Mouse (Mus musculus) layer of hippocampus, adult 2 months (tissue): ENCODE data around the gene Gm5460. TPM values are rescaled to one million over a fixed set of nuclear protein-coding genes. Genes with fewer than 3 reads are reported as not detected.

Experiments used
- DNase-seq, 2 experiments: peaks; one replicate each; pipeline ENCODE4 v3.0.0; 2022; ENCODE audit warnings: low spot score in 2 of 2
- H3K27ac ChIP-seq: fragments of 200-600 bp; 2 replicates; pipeline ENCODE4 v1.8.1; 2022
- H3K4me3 ChIP-seq: fragments of 200-600 bp; 2 replicates; pipeline ENCODE4 v1.8.1; 2022; ENCODE audit warnings: mild to moderate bottlenecking
- CTCF ChIP-seq: fragments of 200-600 bp; conservative IDR thresholded peaks from 2 replicates; pipeline ENCODE4 v1.8.1; 2022; ENCODE audit warnings: antibody characterized with exemption, mild to moderate bottlenecking, moderate library complexity
- total RNA-seq, 2 experiments: library from RNA; stranded (reverse); gene quantifications; 2 replicates each; pipeline ENCODE4 v1.2.3; 2021

The Gm5460 gene
- total RNA-seq, 2 experiments from 2014 or later, result not detected

- H3K4me3 ChIP-seq, result no peak overlapping the region
These were observed 380 bp downstream of the Gm5460 start for GRCm38 (mm10) chr14:34016938-34017337.

GRCm38 (mm10) chr14:34026710-34027109, 10.2 kb downstream of the Gm5460 start:
- no peak for TF ChIP-seq CTCF
- no peak for DNase-seq
- Histone ChIP-seq H3K27ac (no peak overlapping the region), H3K4me3 (no peak overlapping the region)

More at GRCm38 (mm10) chr14:34016938-34017337, 380 bp downstream of the Gm5460 start:
- DNase-seq, result no peak
- peak; percentile 51 for TF ChIP-seq CTCF
- H3K27ac ChIP-seq, result no peak overlapping the region

DNA sequence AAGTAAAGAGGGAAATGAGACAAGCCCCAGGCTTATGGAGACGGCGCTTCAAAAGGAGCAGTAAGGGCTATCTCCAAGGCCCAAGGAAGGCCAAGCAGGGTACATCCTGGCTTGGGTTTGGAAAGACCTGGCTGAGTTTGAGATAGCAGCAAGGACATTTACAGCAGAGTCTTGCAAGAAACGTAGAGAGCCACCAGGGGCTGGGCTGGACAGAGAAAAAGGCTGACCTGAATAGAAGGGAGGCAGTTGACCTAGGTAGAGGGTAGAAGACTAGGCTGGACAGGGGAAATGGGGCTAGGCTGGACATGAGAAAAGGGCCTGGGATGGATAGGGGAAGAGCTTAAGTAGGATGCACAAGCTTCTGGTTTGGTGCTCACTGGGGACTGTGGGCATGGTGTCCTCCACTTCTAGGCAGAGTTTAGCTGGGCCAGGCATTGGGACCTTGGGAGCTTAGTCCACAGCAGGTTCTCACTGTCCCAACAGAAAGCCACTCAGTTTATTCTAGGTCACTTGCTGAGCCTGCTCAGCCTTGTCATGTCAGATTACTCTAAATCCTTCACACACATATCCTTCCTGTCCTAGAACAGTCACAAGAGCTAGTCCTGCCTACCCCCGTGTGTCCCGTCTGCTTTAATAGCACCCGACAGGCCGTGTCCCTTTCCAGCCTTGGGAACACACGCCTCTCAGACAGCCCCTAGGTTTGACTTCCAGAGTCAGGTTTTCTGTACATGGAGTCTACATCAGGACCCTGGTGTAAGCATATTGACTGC, 17.5 kb downstream of the Gm5460 start:
- no peak overlapping the region for H3K4me3 ChIP-seq
- DNase-seq, result no peak
- no peak for TF ChIP-seq CTCF
- no peak overlapping the region for H3K27ac ChIP-seq

- no peak for TF ChIP-seq CTCF
- no peak for DNase-seq
- no peak overlapping the region for H3K4me3 ChIP-seq
- H3K27ac ChIP-seq, result no peak overlapping the region
These were observed 24.7 kb downstream of the Gm5460 start for GRCm38 (mm10) chr14:34041241-34041640.

DNA sequence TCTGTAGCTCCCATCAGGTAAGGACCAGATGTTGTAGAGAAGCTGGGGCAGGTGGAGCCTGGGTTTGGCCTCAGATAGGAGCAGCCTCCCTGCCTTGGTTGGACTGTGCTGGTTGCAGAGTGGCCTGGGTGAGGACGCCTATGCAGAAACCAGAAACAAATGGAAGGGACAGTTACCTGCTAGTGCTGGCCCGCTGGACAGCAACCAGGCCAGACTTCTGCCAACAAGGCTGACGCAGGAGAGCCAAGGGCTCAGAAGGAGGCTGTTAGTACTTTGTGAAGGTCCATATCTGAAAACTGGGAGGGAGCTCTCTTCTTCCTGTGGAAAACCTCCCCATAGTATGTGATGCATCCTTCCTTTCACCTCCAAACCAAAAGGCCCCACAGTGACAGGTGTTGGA, 26.8 kb downstream of the Gm5460 start:
- Histone ChIP-seq H3K4me3 (no peak overlapping the region), H3K27ac (no peak overlapping the region)
- TF ChIP-seq CTCF, result no peak
- DNase-seq, result no peak

DNA sequence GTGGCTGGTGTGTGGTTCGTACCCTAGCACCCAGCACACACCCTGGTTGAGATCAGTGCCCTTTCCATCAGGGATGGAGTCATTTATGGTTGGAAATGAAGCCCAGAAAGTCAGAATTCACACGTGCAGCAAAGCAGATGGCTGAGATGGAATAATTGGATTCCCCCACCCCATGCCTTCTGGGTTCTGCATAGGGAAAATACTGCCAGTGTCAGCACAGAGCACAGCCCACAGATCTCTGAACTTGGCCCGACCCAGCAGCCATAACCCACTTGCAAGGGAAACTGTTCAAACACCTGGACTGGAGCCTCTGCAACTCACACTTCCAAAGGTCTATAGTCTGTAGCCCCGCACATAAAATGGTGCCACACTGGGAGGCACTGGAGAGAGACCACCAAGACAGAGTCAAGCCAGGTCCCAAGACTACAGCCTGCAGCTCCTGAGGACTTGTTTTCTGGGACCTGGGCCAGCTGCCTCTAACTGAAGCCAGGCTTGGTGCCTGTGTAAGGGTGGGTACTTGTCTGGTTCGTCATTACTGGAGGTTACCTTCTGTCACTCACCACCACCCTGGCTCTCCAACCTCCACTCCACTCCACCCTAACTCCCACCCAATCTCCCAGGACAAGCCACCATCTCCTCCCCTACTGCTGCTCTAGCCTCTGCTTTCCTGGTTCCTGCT, 33.7 kb downstream of the Gm5460 start:
- H3K4me3 ChIP-seq, result no peak overlapping the region
- no peak for TF ChIP-seq CTCF
- H3K27ac ChIP-seq, result no peak overlapping the region
- peak in 1 of 2 experiments; percentile 14 for DNase-seq

- Histone ChIP-seq H3K4me3 (no peak within 1 kb of the TSS), H3K27ac (no peak within 1 kb of the TSS)
- TF ChIP-seq CTCF, result no peak
- no peak for DNase-seq
These were observed 36.0 kb downstream of the Gm5460 start, which contains the start of gene Antxrl for GRCm38 (mm10) chr14:34052516-34052915. TSS of gene Antxrl (plus strand) at chr14:34052707.

DNA sequence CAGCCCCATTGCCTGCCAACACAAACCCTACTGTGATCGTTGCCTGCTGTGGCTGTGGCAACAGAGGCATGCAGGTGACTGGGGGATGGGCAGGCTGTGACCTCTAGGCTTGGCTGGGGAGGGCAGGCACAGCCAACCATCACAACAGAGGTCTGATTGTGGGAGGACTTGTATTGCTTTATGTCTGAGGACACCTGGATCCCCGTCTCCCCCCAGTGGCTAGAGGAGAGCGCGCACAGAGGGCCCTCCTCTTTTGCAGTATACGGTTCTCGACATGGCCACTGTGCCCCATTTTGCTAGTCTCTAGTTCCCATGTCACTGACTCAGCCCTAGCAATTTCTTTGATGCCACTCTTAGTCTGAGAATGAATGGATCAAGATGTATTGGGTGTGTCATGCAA, 55.1 kb downstream of the Gm5460 start:
- no peak overlapping the region for H3K27ac ChIP-seq
- H3K4me3 ChIP-seq, result no peak overlapping the region
- no peak for DNase-seq
- peak; percentile 28; the same call in 1 of the 2 replicates for TF ChIP-seq CTCF

- no peak for DNase-seq
- H3K27ac ChIP-seq, result no peak overlapping the region
- no peak for TF ChIP-seq CTCF
These were observed 58.8 kb downstream of the Gm5460 start for GRCm38 (mm10) chr14:34075346-34075745.

DNA sequence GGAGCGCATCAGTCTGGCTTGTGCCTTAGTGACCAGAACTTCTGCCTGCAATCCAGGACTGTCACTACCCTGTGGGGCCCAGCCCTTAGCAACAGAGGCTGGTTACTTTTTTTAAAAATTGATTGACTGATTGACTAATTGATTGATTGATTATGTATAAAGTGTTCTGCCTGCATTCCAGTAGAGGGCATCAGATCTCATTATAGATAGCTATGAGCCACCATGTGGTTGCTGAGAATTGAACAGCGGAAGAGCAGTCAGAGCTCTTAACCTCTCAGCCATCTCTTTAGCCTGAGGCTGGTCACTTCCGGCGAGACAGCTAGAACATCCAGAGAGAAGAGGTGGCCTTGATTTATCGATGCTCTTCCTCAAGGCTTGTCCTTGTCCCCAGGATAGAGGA, 60.7 kb downstream of the Gm5460 start:
- H3K27ac ChIP-seq, result no peak overlapping the region
- no peak for DNase-seq
- TF ChIP-seq CTCF, result peak; percentile 73
- H3K4me3 ChIP-seq, result no peak overlapping the region

More at GRCm38 (mm10) chr14:34075346-34075745, 58.8 kb downstream of the Gm5460 start:
- H3K4me3 ChIP-seq, result no peak overlapping the region

DNA sequence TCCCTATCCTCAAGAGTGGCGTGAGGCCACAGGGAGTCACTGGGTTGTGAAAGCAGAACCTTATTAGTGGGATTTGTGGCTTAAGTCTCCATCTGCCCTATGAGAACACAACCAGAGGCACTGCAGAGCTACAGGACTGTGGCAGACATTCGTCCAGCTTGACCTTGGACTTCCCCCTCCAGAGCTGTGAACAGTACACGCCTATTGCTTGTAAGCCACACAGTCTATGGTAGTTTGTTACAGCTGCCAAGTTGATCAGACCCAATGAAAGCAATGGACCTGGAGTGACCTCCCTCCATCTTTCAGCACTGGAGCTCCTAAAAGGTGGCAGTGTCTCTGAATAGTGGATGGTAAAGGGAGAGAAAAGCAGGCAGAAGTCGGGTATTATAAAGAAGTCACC, 61.7 kb downstream of the Gm5460 start:
- no peak for TF ChIP-seq CTCF
- DNase-seq, result no peak
- no peak overlapping the region for H3K4me3 ChIP-seq
- H3K27ac ChIP-seq, result no peak overlapping the region

DNA sequence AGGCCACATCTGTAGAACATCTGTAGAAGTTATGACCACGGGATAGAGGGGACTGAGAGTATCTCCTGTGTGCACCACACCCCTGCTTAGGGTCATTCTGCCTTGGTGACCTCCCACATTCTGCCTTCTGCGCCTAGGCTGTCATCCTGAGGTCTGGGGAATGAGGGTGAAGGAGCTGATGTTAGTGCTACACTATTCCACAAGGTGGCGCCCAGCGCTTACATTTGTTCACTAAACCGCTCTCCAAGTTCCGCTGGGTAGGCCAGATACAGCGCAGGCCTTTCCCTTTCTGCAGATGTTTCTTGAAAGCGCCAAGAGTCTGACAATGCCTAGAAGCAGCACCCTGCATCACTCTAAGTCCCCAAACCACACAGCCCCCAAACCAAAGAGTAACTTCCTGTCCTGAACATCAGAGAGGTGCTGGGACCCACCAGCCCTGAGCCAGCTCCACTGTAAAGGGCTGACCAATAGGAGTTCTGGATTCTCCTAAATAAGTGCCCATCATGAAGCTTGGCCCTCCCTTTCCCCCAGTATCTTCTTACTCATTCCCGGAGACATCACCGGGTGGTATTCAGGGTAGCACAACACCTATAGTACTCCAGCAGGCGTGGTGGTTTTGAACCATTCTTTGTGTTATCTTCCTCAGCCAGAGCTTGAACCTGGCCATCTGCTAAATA, 63.9 kb downstream of the Gm5460 start:
- H3K4me3 ChIP-seq, result no peak overlapping the region
- H3K27ac ChIP-seq, result no peak overlapping the region
- peak; percentile 70 to 80 for DNase-seq
- TF ChIP-seq CTCF, result peak; percentile 91

- no peak within 1 kb of the TSS for H3K4me3 ChIP-seq
- DNase-seq, result no peak
- no peak for TF ChIP-seq CTCF
- H3K27ac ChIP-seq, result no peak within 1 kb of the TSS
These were observed 69.2 kb downstream of the Gm5460 start, which contains the start of gene Anxa8 for GRCm38 (mm10) chr14:34085731-34086130. TSS of gene Anxa8 (plus strand) at chr14:34085981.
